Mouse (Mus musculus) liver, postnatal 0 days (tissue): ENCODE results near the gene Phpt1.

Source experiments
- CTCF ChIP-seq: sonication (generic); IDR thresholded peaks from 2 replicates; pipeline ENCODE4 v1.5.1; 2016; ENCODE audit warnings: antibody characterized with exemption, low read depth
- EP300 ChIP-seq: IDR thresholded peaks from 2 replicates; pipeline ENCODE4 v1.6.1; 2016; ENCODE audit warnings: antibody characterized with exemption, low read depth, mild to moderate bottlenecking

DNA sequence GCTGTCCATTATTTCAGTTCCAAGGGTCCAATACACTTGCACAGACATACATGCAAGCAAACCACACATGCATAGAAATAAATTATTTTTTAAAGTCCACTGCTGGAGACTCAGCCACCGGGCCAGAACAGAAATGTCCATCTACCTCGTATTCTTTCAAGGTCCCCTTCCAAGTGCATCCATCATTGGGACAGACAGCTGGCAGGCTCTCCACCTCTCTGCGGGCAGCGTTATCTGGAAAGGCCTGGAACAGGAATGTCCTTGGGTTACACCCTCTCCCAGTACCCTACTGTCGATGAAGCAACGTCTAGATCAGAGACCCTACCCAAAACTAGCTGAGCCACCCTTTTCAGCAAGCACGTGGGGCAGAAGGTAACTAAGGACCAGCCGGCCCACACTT, 38.5 kb downstream of the Phpt1 start:
- TF ChIP-seq CTCF (no peak), EP300 (no peak)
